Mouse (Mus musculus): ENCODE measurements around the gene Col2a1.

DNA sequence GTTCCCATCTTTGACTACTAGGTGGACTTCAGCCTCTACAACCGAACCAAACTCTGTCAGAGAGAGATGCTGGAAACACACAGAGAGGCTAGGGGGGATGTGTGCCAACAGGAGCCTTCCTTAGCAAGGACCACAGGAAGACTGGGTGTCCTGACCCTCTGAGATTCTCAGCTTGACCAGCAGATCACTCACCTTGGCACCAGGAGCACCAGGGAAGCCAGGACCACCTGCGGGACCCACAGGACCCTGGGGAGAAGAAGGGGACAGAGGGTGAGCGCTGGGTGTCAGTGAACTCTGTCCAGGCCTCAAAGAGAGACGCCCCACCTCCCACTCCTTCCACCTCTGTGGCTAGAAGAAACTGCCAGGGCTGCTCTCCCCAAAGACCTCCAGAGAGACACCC is 13.8 kb downstream of the Col2a1 start:
- TF ChIP-seq CTCF (IDR thresholded peaks at IDR 0.05; ENCODE audit: low read depth, low read length) (no peak), POLR2A (IDR thresholded peaks at IDR 0.05; ENCODE audit: borderline replicate concordance, low read depth, low read length) (no peak)

Data from bone marrow macrophage, adult 2 months (primary cell).